Mouse (Mus musculus): ENCODE measurements around the gene Suz12. TPM values are rescaled to one million over a fixed set of nuclear protein-coding genes. Genes with fewer than 3 reads are reported as not detected.
"Not testable (repeated sequence)": the region's sequence is repeated elsewhere in the genome, so short reads cannot be mapped to it uniquely, and the experiment has no call there.

Gene Suz12
- polyA plus RNA-seq (2012; rRNA removed), result 5.9 and 7.1 TPM in 2 replicates

- peak; percentile 74 for DNase-seq (ENCODE audit: low read depth, low spot score)
- WGBS, result 0% methylated on average over 67 of the region's 74 CpGs
These were observed at the start of gene Suz12 for GRCm38 (mm10) chr11:79992592-79993355. Suz12 (plus strand) TSS chr11:79993106.

- DNase-seq (ENCODE audit: low read depth, low spot score), result no peak
These were observed 49.8 kb upstream of the Suz12 start for GRCm38 (mm10) chr11:79943136-79943535.

GRCm38 (mm10) chr11:79943601-79944000 is 49.3 kb upstream of the Suz12 start:
- DNase-seq (ENCODE audit: low read depth, low spot score), result no peak
- WGBS, result 43% methylated on average over 7 of the region's 7 CpGs

More at GRCm38 (mm10) chr11:79943136-79943535, 49.8 kb upstream of the Suz12 start:
- 95% methylated on average over 8 of the region's 8 CpGs for WGBS

- 89% methylated on average over 3 of the region's 3 CpGs for WGBS
These were observed 45.6 kb upstream of the Suz12 start for GRCm38 (mm10) chr11:79947265-79947664.

GRCm38 (mm10) chr11:79961346-79962124 is 31.4 kb upstream of the Suz12 start:
- DNase-seq (ENCODE audit: low read depth, low spot score), result no peak
- 4% methylated on average over 27 of the region's 27 CpGs for WGBS

More at GRCm38 (mm10) chr11:79947265-79947664, 45.6 kb upstream of the Suz12 start:
- DNase-seq (ENCODE audit: low read depth, low spot score), result no peak

GRCm38 (mm10) chr11:79962125-79962876 is 30.6 kb upstream of the Suz12 start, which contains the start of gene Utp6:
Utp6 (minus strand) TSS chr11:79962390.
- WGBS, result under 1% methylated on average over 46 of the region's 46 CpGs
- peak; percentile 100 for DNase-seq (ENCODE audit: low read depth, low spot score)

- WGBS, result 1% methylated on average over 9 of the region's 9 CpGs
These were observed 30.1 kb upstream of the Suz12 start for GRCm38 (mm10) chr11:79962877-79963183.

GRCm38 (mm10) chr11:79963212-79963974 is 29.5 kb upstream of the Suz12 start:
- WGBS, result 14% methylated on average over 8 of the region's 8 CpGs
- no peak for DNase-seq (ENCODE audit: low read depth, low spot score)

More at GRCm38 (mm10) chr11:79962877-79963183, 30.1 kb upstream of the Suz12 start:
- no peak for DNase-seq (ENCODE audit: low read depth, low spot score)

GRCm38 (mm10) chr11:79965896-79966295 is 27.0 kb upstream of the Suz12 start:
- 22% methylated on average over 8 of the region's 8 CpGs for WGBS
- no peak for DNase-seq (ENCODE audit: low read depth, low spot score)

GRCm38 (mm10) chr11:79967752-79968151 is 25.2 kb upstream of the Suz12 start:
- WGBS, result 90% methylated on average over 10 of the region's 10 CpGs
- DNase-seq (ENCODE audit: low read depth, low spot score), result no peak

GRCm38 (mm10) chr11:79973133-79973532 is 19.8 kb upstream of the Suz12 start:
- 6% methylated on average over 8 of the region's 8 CpGs for WGBS

GRCm38 (mm10) chr11:79973626-79974476 is 19.1 kb upstream of the Suz12 start:
- DNase-seq (ENCODE audit: low read depth, low spot score), result no peak
- 1% methylated on average over 41 of the region's 41 CpGs for WGBS

More at GRCm38 (mm10) chr11:79973133-79973532, 19.8 kb upstream of the Suz12 start:
- DNase-seq (ENCODE audit: low read depth, low spot score), result no peak

- 88% methylated on average over 2 of the region's 2 CpGs for WGBS
- no peak for DNase-seq (ENCODE audit: low read depth, low spot score)
These were observed 17.5 kb upstream of the Suz12 start for GRCm38 (mm10) chr11:79975377-79975776.

- 100% methylated on average over 1 of the region's 1 CpGs for WGBS
- no peak for DNase-seq (ENCODE audit: low read depth, low spot score)
These were observed 16.7 kb upstream of the Suz12 start for GRCm38 (mm10) chr11:79976222-79976621.

GRCm38 (mm10) chr11:79976645-79977044 is 16.3 kb upstream of the Suz12 start:
- DNase-seq (ENCODE audit: low read depth, low spot score), result not testable (repeated sequence)
- WGBS, result 90% methylated on average over 6 of the region's 6 CpGs

GRCm38 (mm10) chr11:79977061-79977460 is 15.8 kb upstream of the Suz12 start:
- DNase-seq (ENCODE audit: low read depth, low spot score), result not testable (repeated sequence)
- 97% methylated on average over 14 of the region's 14 CpGs for WGBS

- not testable (repeated sequence) for DNase-seq (ENCODE audit: low read depth, low spot score)
- 80% methylated on average over 4 of the region's 4 CpGs for WGBS
These were observed 15.2 kb upstream of the Suz12 start for GRCm38 (mm10) chr11:79977747-79978146.

- WGBS, result 70% methylated on average over 4 of the region's 4 CpGs
- DNase-seq (ENCODE audit: low read depth, low spot score), result no peak
These were observed 6.0 kb upstream of the Suz12 start for GRCm38 (mm10) chr11:79986886-79987285.

All from large intestine, adult 2 months (tissue).